Mouse (Mus musculus) MEL (cell line): Measurements from ENCODE around the gene Tmem179. TPM values are rescaled to one million over a fixed set of nuclear protein-coding genes. Genes with fewer than 3 reads are reported as not detected.

ENCODE experiments used
- DNase-seq: peaks from one replicate; pipeline ENCODE4 v3.0.0; 2011; ENCODE audit warnings: low read depth, low spot score
- H3K27ac ChIP-seq: 2 replicates; pipeline ENCODE4 v1.5.1; 2012; ENCODE audit warnings: low read depth, mild to moderate bottlenecking, control low read depth, low read length, moderate library complexity; ENCODE audit not compliant: control insufficient read depth
- H3K27me3 ChIP-seq, 2 experiments: fragments of 150-350 bp in 1 of 2; sonication (generic) in 1 of 2; 2 replicates each; pipeline ENCODE4 v1.6.1; 2012; ENCODE audit warnings: low read length in 2 of 2, mild to moderate bottlenecking in 2 of 2, improper control_type of control experiment in 1 of 2, moderate library complexity in 1 of 2; ENCODE audit not compliant: insufficient read depth in 2 of 2, control insufficient read depth in 1 of 2
- H3K36me3 ChIP-seq, 2 experiments: 2 replicates each; pipeline ENCODE4 v1.6.1; 2012 to 2014; ENCODE audit warnings: low read length in 2 of 2, improper control_type of control experiment in 1 of 2, inconsistent platforms in 1 of 2, mild to moderate bottlenecking in 1 of 2; ENCODE audit not compliant: insufficient read depth in 2 of 2, control insufficient read depth in 1 of 2
- H3K4me1 ChIP-seq, 2 experiments: fragments of 150-350 bp in 1 of 2; sonication (generic) in 1 of 2; 2 replicates each; pipeline ENCODE4 v1.6.1; 2012; ENCODE audit warnings: low read length in 2 of 2, improper control_type of control experiment in 1 of 2, mild to moderate bottlenecking in 1 of 2; ENCODE audit not compliant: insufficient read depth in 2 of 2, control insufficient read depth in 1 of 2
- H3K4me3 ChIP-seq, 2 experiments: fragments of 150-350 bp in 1 of 2; sonication (generic) in 1 of 2; 2 replicates each; pipeline ENCODE4 v1.5.1; 2012; ENCODE audit warnings: low read depth in 2 of 2, low read length in 2 of 2, mild to moderate bottlenecking in 2 of 2, moderate library complexity in 2 of 2, control low read depth in 1 of 2, improper control_type of control experiment in 1 of 2; ENCODE audit not compliant: control insufficient read depth in 1 of 2, insufficient read depth in 1 of 2
- H3K79me2 ChIP-seq: 2 replicates; pipeline ENCODE4 v1.6.1; 2012; ENCODE audit warnings: mild to moderate bottlenecking, low read length, moderate library complexity; ENCODE audit not compliant: control insufficient read depth, poor library complexity, insufficient read depth
- H3K9ac ChIP-seq: 2 replicates; pipeline ENCODE4 v1.6.1; 2012; ENCODE audit warnings: low read depth, mild to moderate bottlenecking, control low read depth, low read length, moderate library complexity; ENCODE audit not compliant: control insufficient read depth, poor library complexity, severe bottlenecking
- H3K9me3 ChIP-seq: fragments of 150-350 bp; sonication (generic); replicated peaks from 2 replicates; pipeline ENCODE4 v1.6.1; 2012; ENCODE audit warnings: mild to moderate bottlenecking, low read length, improper control_type of control experiment, moderate library complexity; ENCODE audit not compliant: insufficient read depth
- BHLHE40 ChIP-seq: IDR thresholded peaks from 2 replicates; pipeline ENCODE4 v1.6.1; 2012; ENCODE audit warnings: low read depth, mild to moderate bottlenecking, inconsistent platforms, low read length, improper control_type of control experiment, borderline replicate concordance
- CHD1 ChIP-seq: IDR thresholded peaks from 2 replicates; pipeline ENCODE4 v1.6.1; 2012; ENCODE audit warnings: low read depth, mild to moderate bottlenecking, inconsistent platforms, low read length, improper control_type of control experiment
- CTCF ChIP-seq, 3 experiments: IDR thresholded peaks in 2 of 3; conservative IDR thresholded peaks in 1 of 3; 2 replicates each; pipeline ENCODE4 v1.5.1; 2011 to 2012; ENCODE audit warnings: low read length in 3 of 3, low read depth in 2 of 3, mild to moderate bottlenecking in 2 of 3, improper control_type of control experiment in 1 of 3, inconsistent platforms in 1 of 3, mixed read lengths in 1 of 3, moderate library complexity in 1 of 3; ENCODE audit not compliant: control insufficient read depth in 1 of 3, insufficient read depth in 1 of 3, poor library complexity in 1 of 3, severe bottlenecking in 1 of 3
- EP300 ChIP-seq, 2 experiments: IDR thresholded peaks; 2 replicates each; pipeline ENCODE4 v1.6.1; 2011; ENCODE audit warnings: improper control_type of control experiment in 2 of 2, low read length in 2 of 2, low read depth in 1 of 2, mild to moderate bottlenecking in 1 of 2
- GABPA ChIP-seq: IDR thresholded peaks from 2 replicates; pipeline ENCODE4 v1.6.1; 2012; ENCODE audit warnings: low read depth, mild to moderate bottlenecking, inconsistent platforms, low read length, improper control_type of control experiment, moderate library complexity
- HCFC1 ChIP-seq: IDR thresholded peaks from 2 replicates; pipeline ENCODE4 v1.6.1; 2012; ENCODE audit warnings: low read depth, mild to moderate bottlenecking, inconsistent platforms, low read length, improper control_type of control experiment, moderate library complexity
- JUND ChIP-seq: IDR thresholded peaks from 2 replicates; pipeline ENCODE4 v1.6.1; 2011; ENCODE audit warnings: low read depth, mild to moderate bottlenecking, improper control_type of control experiment, low read length
- KAT2A ChIP-seq: conservative IDR thresholded peaks from 2 replicates; pipeline ENCODE4 v1.6.1; 2012; ENCODE audit warnings: low read depth, low read length, improper control_type of control experiment, inconsistent platforms
- MAX ChIP-seq: IDR thresholded peaks from 2 replicates; pipeline ENCODE4 v1.6.1; 2011; ENCODE audit warnings: low read length, improper control_type of control experiment
- MEF2A ChIP-seq: IDR thresholded peaks from 2 replicates; pipeline ENCODE4 v1.6.1; 2014; ENCODE audit warnings: low read depth, mild to moderate bottlenecking, inconsistent platforms, low read length, improper control_type of control experiment; ENCODE audit not compliant: poor library complexity, insufficient replicate concordance, severe bottlenecking; ENCODE audit errors: extremely low read depth
- MXI1 ChIP-seq: IDR thresholded peaks from 2 replicates; pipeline ENCODE4 v1.6.1; 2011; ENCODE audit warnings: mild to moderate bottlenecking, low read depth, low read length, improper control_type of control experiment
- MYB ChIP-seq: IDR thresholded peaks from 2 replicates; pipeline ENCODE4 v1.6.1; 2011; ENCODE audit warnings: mild to moderate bottlenecking, low read depth, low read length, improper control_type of control experiment
- NELFE ChIP-seq: IDR thresholded peaks from 2 replicates; pipeline ENCODE4 v1.6.1; 2011; ENCODE audit warnings: low read depth, low read length, improper control_type of control experiment
- NRF1 ChIP-seq: IDR thresholded peaks from 2 replicates; pipeline ENCODE4 v1.6.1; 2014; ENCODE audit warnings: low read depth, mild to moderate bottlenecking, inconsistent platforms, low read length, improper control_type of control experiment, moderate library complexity; ENCODE audit not compliant: poor library complexity, insufficient read depth, severe bottlenecking
- POLR2A ChIP-seq, 2 experiments: IDR thresholded peaks; 2 replicates each; pipeline ENCODE4 v1.6.1; 2011 to 2012; ENCODE audit warnings: low read length in 2 of 2, mild to moderate bottlenecking in 2 of 2, control low read depth in 1 of 2, improper control_type of control experiment in 1 of 2, low read depth in 1 of 2, moderate library complexity in 1 of 2; ENCODE audit not compliant: control insufficient read depth in 1 of 2, insufficient read depth in 1 of 2, poor library complexity in 1 of 2
- POLR2AphosphoS5 ChIP-seq: IDR thresholded peaks from 2 replicates; pipeline ENCODE4 v1.6.1; 2012; ENCODE audit warnings: low read depth, borderline replicate concordance, mild to moderate bottlenecking, inconsistent platforms, low read length, moderate library complexity, mixed read lengths
- RCOR1 ChIP-seq: IDR thresholded peaks from 2 replicates; pipeline ENCODE4 v1.6.1; 2012; ENCODE audit warnings: low read depth, mild to moderate bottlenecking, inconsistent platforms, low read length, improper control_type of control experiment
- TCF12 ChIP-seq: IDR thresholded peaks from 2 replicates; pipeline ENCODE4 v1.6.1; 2014; ENCODE audit warnings: low read depth, mild to moderate bottlenecking, inconsistent platforms, low read length, improper control_type of control experiment, moderate library complexity
- UBTF ChIP-seq: IDR thresholded peaks from 2 replicates; pipeline ENCODE4 v1.6.1; 2012; ENCODE audit warnings: low read depth, mild to moderate bottlenecking, inconsistent platforms, low read length, improper control_type of control experiment, moderate library complexity, borderline replicate concordance; ENCODE audit not compliant: insufficient read depth
- USF1 ChIP-seq: IDR thresholded peaks from 2 replicates; pipeline ENCODE4 v1.6.1; 2014; ENCODE audit warnings: low read depth, mild to moderate bottlenecking, inconsistent platforms, low read length, improper control_type of control experiment, moderate library complexity
- USF2 ChIP-seq, 2 experiments: IDR thresholded peaks; 2 replicates each; pipeline ENCODE4 v1.6.1; 2011 to 2012; ENCODE audit warnings: improper control_type of control experiment in 2 of 2, low read length in 2 of 2, borderline replicate concordance in 1 of 2, inconsistent platforms in 1 of 2, low read depth in 1 of 2, mild to moderate bottlenecking in 1 of 2; ENCODE audit not compliant: insufficient read depth in 1 of 2
- ZKSCAN1 ChIP-seq: IDR thresholded peaks from 2 replicates; pipeline ENCODE4 v1.6.1; 2012; ENCODE audit warnings: low read depth, mild to moderate bottlenecking, inconsistent platforms, low read length, improper control_type of control experiment, moderate library complexity
- polyA plus RNA-seq, 2 experiments: library from polyadenylated mRNA; stranded (reverse) in 1 of 2; unstranded in 1 of 2; fragments of >175 nt in 1 of 2; fragments of >200 nt in 1 of 2; gene quantifications; 2 replicates each; pipeline versions ENCODE4 v1.2.1 to v1.2.4; 2012; ENCODE audit warnings: low replicate concordance in 2 of 2, low read depth in 1 of 2; ENCODE audit not compliant: insufficient read length in 2 of 2, insufficient read depth in 1 of 2, missing spikeins in 1 of 2
- total RNA-seq: library from RNA; depleted of rRNA; stranded (reverse); fragments of 300-350 nt; gene quantifications from 2 replicates; pipeline ENCODE4 v1.2.3, GENCODE M21; 2012; rRNA removed

The Tmem179 gene
- 0.08 TPM in 1 of 2 replicates, not detected in the other for total RNA-seq
- polyA plus RNA-seq = under 1 TPM in 1 of 2 experiments, not detected in 1; 0.10 TPM

- no peak within 1 kb of the TSS for H3K4me3 ChIP-seq
- H3K36me3 ChIP-seq = no peaks in the 10 kb centered on the region
- H3K27me3 ChIP-seq = no peaks in the 10 kb centered on the region; a peak in 1 of 4 replicates
- H3K9ac ChIP-seq = no peak within 1 kb of the TSS
- H3K9me3 ChIP-seq = no peaks in the 10 kb centered on the region
- DNase-seq = no peak
- no peaks in the 10 kb centered on the region for H3K79me2 ChIP-seq
- no peaks in the 10 kb centered on the region for H3K4me1 ChIP-seq
- no peak within 1 kb of the TSS for H3K27ac ChIP-seq
- no peak for TF ChIP-seq HCFC1
- TF ChIP-seq CTCF (IDR thresholded peaks at IDR 0.05 in 2 of 3, conservative IDR thresholded peaks at IDR 0.05 in 1 of 3; ENCODE audit: control insufficient read depth in 1 of 3, insufficient read depth in 1 of 3, low read depth in 2 of 3, low read length in 3 of 3, poor library complexity in 1 of 3, severe bottlenecking in 1 of 3) = no peak
- TF ChIP-seq TCF12 = no peak
- TF ChIP-seq NELFE = no peak
- TF ChIP-seq BHLHE40 = no peak
- no peak for TF ChIP-seq MEF2A
- no peak for TF ChIP-seq EP300 (IDR thresholded peaks at IDR 0.05; ENCODE audit: low read depth in 1 of 2, low read length in 2 of 2)
Observed at GRCm38 (mm10) chr12:112516697-112517337, at the start of gene Tmem179. Gene Tmem179, minus strand, starts transcription at chr12:112516747.

GRCm38 (mm10) chr12:112563011-112563410 lies 46.5 kb upstream of the Tmem179 start:
- Histone ChIP-seq H3K36me3 (no peaks in the 10 kb centered on the region), H3K79me2 (no peaks in the 10 kb centered on the region), H3K27ac (no peak overlapping the region), H3K4me3 (no peak overlapping the region), H3K4me1 (no peaks in the 10 kb centered on the region), H3K9ac (no peak overlapping the region), H3K9me3 (no peaks in the 10 kb centered on the region), H3K27me3 (peaks cover 4% of the 10 kb centered on the region in 2 experiments; a peak in 2 of 4 replicates)
- no peak for TF ChIP-seq KAT2A
- TF ChIP-seq MXI1 = 0 out of 2 replicates have a peak, but pooled peaks have one; percentile 19
- no peak for TF ChIP-seq RCOR1
- TF ChIP-seq GABPA = no peak
- TF ChIP-seq POLR2AphosphoS5 = no peak
- TF ChIP-seq MAX = 0 out of 2 replicates have a peak, but pooled peaks have one; percentile 23
- TF ChIP-seq POLR2A (IDR thresholded peaks at IDR 0.05; ENCODE audit: control insufficient read depth in 1 of 2, insufficient read depth in 1 of 2, low read depth in 1 of 2, low read length in 2 of 2, poor library complexity in 1 of 2) = no peak
- TF ChIP-seq USF2 (IDR thresholded peaks at IDR 0.05; ENCODE audit: borderline replicate concordance in 1 of 2, insufficient read depth in 1 of 2, low read depth in 1 of 2, low read length in 2 of 2) = no peak
- no peak for TF ChIP-seq MYB
- no peak for TF ChIP-seq MEF2A
- TF ChIP-seq UBTF = no peak
- TF ChIP-seq JUND = no peak
- peak; percentile 74 for TF ChIP-seq USF1
- TF ChIP-seq ZKSCAN1 = no peak
- TF ChIP-seq NRF1 = no peak
- no peak for TF ChIP-seq CHD1
- no peak for TF ChIP-seq CTCF (IDR thresholded peaks at IDR 0.05 in 2 of 3, conservative IDR thresholded peaks at IDR 0.05 in 1 of 3; ENCODE audit: control insufficient read depth in 1 of 3, insufficient read depth in 1 of 3, low read depth in 2 of 3, low read length in 3 of 3, poor library complexity in 1 of 3, severe bottlenecking in 1 of 3)
- peak; percentile 47 for DNase-seq
